ENCODE assay signal across 8 mouse cellular contexts in genomic region chr16:96159091-96159731, GRCm38 (mm10). TPM values are rescaled to one million over a fixed set of nuclear protein-coding genes. Genes with fewer than 3 reads are reported as not detected.
DNase-seq lines count a peak whose midpoint lies in the region; ATAC-seq and TF ChIP-seq lines count a peak whose summit lies in the region.

No protein-coding gene starts in this region.

- peak; percentile 0; the same call in 1 of the 2 replicates for TF ChIP-seq CTCF in bone marrow, adult 2 months (IDR thresholded peaks at IDR 0.05; ENCODE audit: control insufficient read depth, insufficient read depth, low read length)
- TF ChIP-seq CTCF in olfactory bulb, adult 2 months (IDR thresholded peaks at IDR 0.05; ENCODE audit: insufficient read depth, low read depth, low read length) = no peak

- no peaks in the 10 kb centered on the region for H3K9me3 ChIP-seq in embryonic facial prominence, embryonic 15.5 days (replicated peaks)
- H3K9me3 ChIP-seq in heart, embryonic 14.5 days (ENCODE audit: control insufficient read depth, low read length) = no peaks in the 10 kb centered on the region
- no peaks in the 10 kb centered on the region for H3K9me3 ChIP-seq in kidney, embryonic 16.5 days (ENCODE audit: low read length)
- no peaks in the 10 kb centered on the region for H3K9me3 ChIP-seq in lung, embryonic 15.5 days

- peak; percentile 61 for ATAC-seq in CD4-positive, CD25-positive, alpha-beta regulatory T cell, adult 4 months
- peak; percentile 53; the same call in 1 of the 2 replicates for ATAC-seq in embryonic facial prominence, embryonic 15.5 days (ENCODE audit: insufficient number of reproducible peaks, low FRiP score, low TSS enrichment, low read depth)
- peak; percentile 73 for ATAC-seq in heart, embryonic 14.5 days (ENCODE audit: insufficient number of reproducible peaks, insufficient read depth, low FRiP score, low read depth)
- peak; percentile 88 for ATAC-seq in kidney, embryonic 16.5 days (ENCODE audit: low FRiP score, low TSS enrichment)
- ATAC-seq in lung, embryonic 15.5 days (ENCODE audit: borderline replicate concordance, extremely low read depth, low FRiP score, low TSS enrichment) = peak; percentile 79; the same call in 1 of the 2 replicates

- H3K4me2 ChIP-seq in embryonic facial prominence, embryonic 15.5 days (replicated peaks) = peak overlapping the region; percentile 89
- peak overlapping the region; percentile 99 for H3K4me2 ChIP-seq in heart, embryonic 14.5 days (ENCODE audit: low read length)
- peak overlapping the region; percentile 99 for H3K4me2 ChIP-seq in kidney, embryonic 16.5 days (replicated peaks; ENCODE audit: low read depth, low read length)
- H3K4me2 ChIP-seq in lung, embryonic 15.5 days = peak overlapping the region; percentile 99

- no peaks in the 10 kb centered on the region for H3K27me3 ChIP-seq in embryonic facial prominence, embryonic 15.5 days
- H3K27me3 ChIP-seq in heart, embryonic 14.5 days (ENCODE audit: control insufficient read depth, insufficient read depth, low read length) = no peaks in the 10 kb centered on the region
- H3K27me3 ChIP-seq in kidney, embryonic 16.5 days (ENCODE audit: insufficient read depth, low read length) = no peaks in the 10 kb centered on the region
- H3K27me3 ChIP-seq in lung, embryonic 15.5 days = no peaks in the 10 kb centered on the region

- H3K36me3 ChIP-seq in embryonic facial prominence, embryonic 15.5 days = peaks cover 2% of the 10 kb centered on the region; the same call in 1 of the 2 replicates
- peaks cover 22% of the 10 kb centered on the region for H3K36me3 ChIP-seq in heart, embryonic 14.5 days (ENCODE audit: control insufficient read depth, insufficient read depth, low read length)
- H3K36me3 ChIP-seq in kidney, embryonic 16.5 days (ENCODE audit: insufficient read depth, low read length) = peaks cover 9% of the 10 kb centered on the region
- 0 out of 2 replicates have a peak, but pooled peaks cover under 1% of the 10 kb centered on the region for H3K36me3 ChIP-seq in lung, embryonic 15.5 days

- no peak for TF ChIP-seq POLR2A in bone marrow, adult 2 months (IDR thresholded peaks at IDR 0.05; ENCODE audit: borderline replicate concordance, control insufficient read depth, low read depth, low read length)
- no peak for TF ChIP-seq POLR2A in olfactory bulb, adult 2 months (IDR thresholded peaks at IDR 0.05; ENCODE audit: insufficient read depth, low read depth, low read length)

- peak overlapping the region; percentile 22; the same call in 1 of the 2 replicates for H3K27ac ChIP-seq in bone marrow, adult 2 months (ENCODE audit: control insufficient read depth, insufficient read depth, low read depth, low read length, poor library complexity)
- H3K27ac ChIP-seq in embryonic facial prominence, embryonic 15.5 days (replicated peaks) = peak overlapping the region; percentile 86
- H3K27ac ChIP-seq in heart, embryonic 14.5 days (replicated peaks in 1 of 2; ENCODE audit: control insufficient read depth in 1 of 2, insufficient read depth in 1 of 2, low read depth in 2 of 2, low read length in 2 of 2) = peak overlapping the region; percentile 88 to 92
- H3K27ac ChIP-seq in kidney, embryonic 16.5 days (ENCODE audit: low read length) = peak overlapping the region; percentile 77
- H3K27ac ChIP-seq in lung, embryonic 15.5 days = peak overlapping the region; percentile 66
- H3K27ac ChIP-seq in olfactory bulb, adult 2 months (ENCODE audit: insufficient read depth, low read depth, low read length) = peak overlapping the region; percentile 24

- H3K4me1 ChIP-seq in bone marrow, adult 2 months (ENCODE audit: control insufficient read depth, insufficient read depth, low read length) = peaks cover 1% of the 10 kb centered on the region; the same call in 1 of the 2 replicates
- peaks cover 28% of the 10 kb centered on the region for H3K4me1 ChIP-seq in embryonic facial prominence, embryonic 15.5 days
- peaks cover 9 to 17% of the 10 kb centered on the region in 2 experiments for H3K4me1 ChIP-seq in heart, embryonic 14.5 days (ENCODE audit: control insufficient read depth in 2 of 2, insufficient read depth in 2 of 2, low read length in 2 of 2)
- H3K4me1 ChIP-seq in kidney, embryonic 16.5 days (ENCODE audit: insufficient read depth, low read length) = peaks cover 19% of the 10 kb centered on the region
- peaks cover 14% of the 10 kb centered on the region; the same call in 1 of the 2 replicates for H3K4me1 ChIP-seq in lung, embryonic 15.5 days
- peaks cover 32% of the 10 kb centered on the region for H3K4me1 ChIP-seq in olfactory bulb, adult 2 months (ENCODE audit: control insufficient read depth, insufficient read depth, low read length)

- peak; percentile 61 for DNase-seq in thymus, postnatal 25 days

- H3K4me3 ChIP-seq in bone marrow, adult 2 months (replicated peaks; ENCODE audit: control insufficient read depth, low read depth, low read length) = peak overlapping the region; percentile 26
- peak overlapping the region; percentile 58 for H3K4me3 ChIP-seq in embryonic facial prominence, embryonic 15.5 days (replicated peaks)
- H3K4me3 ChIP-seq in heart, embryonic 14.5 days (ENCODE audit: control insufficient read depth in 1 of 2, insufficient read depth in 1 of 2, low read depth in 1 of 2, low read length in 2 of 2) = peak overlapping the region; percentile 64 to 71
- peak overlapping the region; percentile 63 for H3K4me3 ChIP-seq in kidney, embryonic 16.5 days (ENCODE audit: low read length)
- peak overlapping the region; percentile 57 for H3K4me3 ChIP-seq in lung, embryonic 15.5 days
- peak overlapping the region; percentile 45 for H3K4me3 ChIP-seq in olfactory bulb, adult 2 months (ENCODE audit: insufficient read depth, low read depth, low read length)

- peak overlapping the region; percentile 73 for H3K9ac ChIP-seq in embryonic facial prominence, embryonic 15.5 days
- peak overlapping the region; percentile 94 for H3K9ac ChIP-seq in heart, embryonic 14.5 days (ENCODE audit: low read length)
- H3K9ac ChIP-seq in kidney, embryonic 16.5 days (replicated peaks; ENCODE audit: low read length) = peak overlapping the region; percentile 91
- peak overlapping the region; percentile 81 for H3K9ac ChIP-seq in lung, embryonic 15.5 days

- 2% methylated on average over 67 of the region's 67 CpGs for WGBS in bone marrow, adult 2 months
- WGBS in embryonic facial prominence, embryonic 15.5 days = 1% methylated on average over 67 of the region's 67 CpGs
- WGBS in heart, embryonic 14.5 days = under 1% methylated on average over 67 of the region's 67 CpGs
- under 1% methylated on average over 62 of the region's 67 CpGs for WGBS in kidney, embryonic 16.5 days
- WGBS in lung, embryonic 15.5 days = under 1% methylated on average over 67 of the region's 67 CpGs
- WGBS in olfactory bulb, adult 2 months = 3% methylated on average over 67 of the region's 67 CpGs

RNA-seq across cellular contexts. Expression of gene Wrb, which starts 14.0 kb away (rescaled TPM):
- polyA plus RNA-seq in CD4-positive, CD25-positive, alpha-beta regulatory T cell, adult 4 months (2017; shearing (Covaris generic)) = 10 to 100 TPM; 19.1 to 21.4 TPM
- polyA plus RNA-seq in bone marrow, adult 2 months (2011; ENCODE audit: insufficient read depth, insufficient read length, low replicate concordance, missing spikeins) = 3.4 and 9.9 TPM in 2 replicates
- polyA plus RNA-seq in embryonic facial prominence, embryonic 15.5 days (2015; fragmentation: Nextera tagmentation; extraction: Ambion mirVana) = 51.3 and 52.3 TPM in 2 replicates
- 63.1 and 66.7 TPM in 2 replicates for polyA plus RNA-seq in heart, embryonic 14.5 days (2014; fragmentation: Nextera tagmentation; extraction: Ambion mirVana)
- polyA plus RNA-seq in kidney, embryonic 16.5 days (2015; fragmentation: Nextera tagmentation; extraction: Ambion mirVana) = 70.1 and 75.2 TPM in 2 replicates
- 49.0 and 49.5 TPM in 2 replicates for polyA plus RNA-seq in lung, embryonic 15.5 days (2015; fragmentation: Nextera tagmentation; extraction: Ambion mirVana)
- polyA plus RNA-seq in olfactory bulb, adult 2 months (2012; ENCODE audit: insufficient read depth, insufficient read length, low replicate concordance, missing spikeins) = not detected in 2 replicates

RNA-seq across cellular contexts. Expression of gene Hmgn1, which starts 31.7 kb away (rescaled TPM):
- 10 to 100 TPM; 62.4 to 79.5 TPM for polyA plus RNA-seq in CD4-positive, CD25-positive, alpha-beta regulatory T cell, adult 4 months (2017; shearing (Covaris generic))
- polyA plus RNA-seq in bone marrow, adult 2 months (2011; ENCODE audit: insufficient read depth, insufficient read length, low replicate concordance, missing spikeins) = 53.4 and 102 TPM in 2 replicates
- 557 and 581 TPM in 2 replicates for polyA plus RNA-seq in embryonic facial prominence, embryonic 15.5 days (2015; fragmentation: Nextera tagmentation; extraction: Ambion mirVana)
- polyA plus RNA-seq in heart, embryonic 14.5 days (2014; fragmentation: Nextera tagmentation; extraction: Ambion mirVana) = 277 and 306 TPM in 2 replicates
- 609 and 649 TPM in 2 replicates for polyA plus RNA-seq in kidney, embryonic 16.5 days (2015; fragmentation: Nextera tagmentation; extraction: Ambion mirVana)
- 613 and 648 TPM in 2 replicates for polyA plus RNA-seq in lung, embryonic 15.5 days (2015; fragmentation: Nextera tagmentation; extraction: Ambion mirVana)
- polyA plus RNA-seq in olfactory bulb, adult 2 months (2012; ENCODE audit: insufficient read depth, insufficient read length, low replicate concordance, missing spikeins) = not detected in 2 replicates

RNA-seq across cellular contexts. Expression of gene Lca5l, which starts 32.9 kb away (rescaled TPM):
- not detected for polyA plus RNA-seq in CD4-positive, CD25-positive, alpha-beta regulatory T cell, adult 4 months (2017; shearing (Covaris generic))
- polyA plus RNA-seq in bone marrow, adult 2 months (2011; ENCODE audit: insufficient read depth, insufficient read length, low replicate concordance, missing spikeins) = 1.3 TPM in 1 of 2 replicates, not detected in the other
- polyA plus RNA-seq in embryonic facial prominence, embryonic 15.5 days (2015; fragmentation: Nextera tagmentation; extraction: Ambion mirVana) = 2.1 and 2.3 TPM in 2 replicates
- polyA plus RNA-seq in heart, embryonic 14.5 days (2014; fragmentation: Nextera tagmentation; extraction: Ambion mirVana) = 1.8 and 2.0 TPM in 2 replicates
- 0.94 and 1.0 TPM in 2 replicates for polyA plus RNA-seq in kidney, embryonic 16.5 days (2015; fragmentation: Nextera tagmentation; extraction: Ambion mirVana)
- polyA plus RNA-seq in lung, embryonic 15.5 days (2015; fragmentation: Nextera tagmentation; extraction: Ambion mirVana) = 0.96 and 1.2 TPM in 2 replicates
- polyA plus RNA-seq in olfactory bulb, adult 2 months (2012; ENCODE audit: insufficient read depth, insufficient read length, low replicate concordance, missing spikeins) = not detected in 2 replicates

RNA-seq across cellular contexts. Expression of gene Sh3bgr, which starts 41.0 kb away (rescaled TPM):
- polyA plus RNA-seq in CD4-positive, CD25-positive, alpha-beta regulatory T cell, adult 4 months (2017; shearing (Covaris generic)) = not detected
- polyA plus RNA-seq in bone marrow, adult 2 months (2011; ENCODE audit: insufficient read depth, insufficient read length, low replicate concordance, missing spikeins) = 2.7 and 7.6 TPM in 2 replicates
- polyA plus RNA-seq in embryonic facial prominence, embryonic 15.5 days (2015; fragmentation: Nextera tagmentation; extraction: Ambion mirVana) = 12.8 and 21.1 TPM in 2 replicates
- 487 and 508 TPM in 2 replicates for polyA plus RNA-seq in heart, embryonic 14.5 days (2014; fragmentation: Nextera tagmentation; extraction: Ambion mirVana)
- polyA plus RNA-seq in kidney, embryonic 16.5 days (2015; fragmentation: Nextera tagmentation; extraction: Ambion mirVana) = 5.3 and 9.4 TPM in 2 replicates
- polyA plus RNA-seq in lung, embryonic 15.5 days (2015; fragmentation: Nextera tagmentation; extraction: Ambion mirVana) = 12.3 and 16.1 TPM in 2 replicates
- not detected in 2 replicates for polyA plus RNA-seq in olfactory bulb, adult 2 months (2012; ENCODE audit: insufficient read depth, insufficient read length, low replicate concordance, missing spikeins)

Comparison
In these comparisons a context has a peak if more than half of its experiments do, and no peak if none do; other contexts are left out.
1. Peak in every context shown above with its lines: DNase-seq, ATAC-seq, H3K4me3 ChIP-seq and H3K27ac ChIP-seq.
2. H3K27ac ChIP-seq: peak in every context shown above with its lines; median percentile 90 in heart, embryonic 14.5 days; 86 in embryonic facial prominence, embryonic 15.5 days; 77 in kidney, embryonic 16.5 days; 66 in lung, embryonic 15.5 days; 24 in olfactory bulb, adult 2 months; 22 in bone marrow, adult 2 months.